Mouse (Mus musculus): Measurements from ENCODE around the gene Zcchc8.

DNA sequence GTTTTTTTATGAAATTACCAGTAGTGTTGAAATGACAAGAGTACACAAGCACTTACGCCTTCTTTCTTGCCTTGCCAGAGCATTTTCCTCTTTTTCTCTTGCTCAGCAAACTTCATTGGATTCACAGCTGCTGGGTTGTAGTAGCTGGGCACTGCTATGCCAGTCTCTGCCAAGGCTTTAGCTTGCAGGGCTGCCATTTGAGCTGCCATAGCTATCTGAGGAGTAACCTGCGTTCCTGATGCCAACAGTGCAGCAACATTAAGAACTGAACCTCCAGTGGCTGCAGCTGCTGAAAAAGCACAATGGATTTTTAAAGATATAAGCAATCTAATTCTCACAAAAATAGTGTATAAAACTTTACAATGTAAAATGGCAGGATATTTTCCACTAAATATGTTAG, 10.1 kb upstream of the Zcchc8 start:
- no peak for TF ChIP-seq CTCF (IDR thresholded peaks at IDR 0.05; ENCODE audit: borderline replicate concordance, insufficient read depth, low read length)
- no peak for TF ChIP-seq POLR2A (IDR thresholded peaks at IDR 0.05; ENCODE audit: low read depth, low read length)

All from embryonic fibroblast, embryonic 13.5 days (primary cell).